Mouse (Mus musculus): ENCODE measurements around the gene Vmn1r198. TPM values are rescaled to one million over a fixed set of nuclear protein-coding genes. Genes with fewer than 3 reads are reported as not detected.

Vmn1r198 gene
- polyA plus RNA-seq (2017; shearing (Covaris generic)): not detected

DNA sequence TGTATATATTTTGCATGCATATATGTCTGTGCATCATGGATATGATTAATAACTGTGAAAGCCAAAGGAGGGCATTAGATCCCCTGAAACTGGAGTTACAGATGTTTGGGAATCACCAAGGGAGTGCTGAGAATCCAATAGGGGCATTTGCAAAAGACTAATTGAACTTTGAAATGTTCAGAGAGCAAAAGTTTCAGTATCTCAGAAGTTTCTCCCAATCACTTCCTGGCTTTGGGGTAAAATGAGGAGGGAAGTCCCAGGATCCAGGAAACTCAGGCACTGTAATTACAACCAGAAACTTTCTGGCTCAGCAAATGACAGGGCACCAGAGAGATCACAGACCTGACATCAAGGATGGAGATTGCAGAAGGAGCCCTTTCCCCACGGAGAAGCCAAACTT is at the start of gene Vmn1r198:
TSS of gene Vmn1r198 (plus strand) at position 301 of the 400 bp plus-strand sequence.

DNA sequence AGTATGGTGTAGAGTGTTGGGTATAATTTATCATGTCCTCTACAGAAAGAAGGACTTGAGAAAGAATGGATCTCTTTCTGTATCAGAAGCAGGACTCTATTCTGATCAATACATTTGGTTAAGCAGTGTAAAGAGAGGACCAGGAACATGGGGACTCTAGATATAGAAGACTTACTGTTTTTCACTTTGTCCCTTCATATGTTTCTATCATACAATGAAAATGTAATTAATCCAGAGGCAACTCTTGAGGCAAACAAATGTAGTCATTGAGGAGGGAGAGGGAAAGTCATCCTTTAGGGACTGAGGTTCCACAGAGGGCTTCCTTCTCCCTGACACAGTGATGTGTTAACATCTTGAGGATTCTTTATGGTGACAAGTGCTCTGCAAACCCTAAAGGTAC is 25.9 kb upstream of the Vmn1r198 start, which contains the start of gene Vmn1r197:
TSS of gene Vmn1r197 (plus strand) at position 301 of the 400 bp plus-strand sequence.

DNA sequence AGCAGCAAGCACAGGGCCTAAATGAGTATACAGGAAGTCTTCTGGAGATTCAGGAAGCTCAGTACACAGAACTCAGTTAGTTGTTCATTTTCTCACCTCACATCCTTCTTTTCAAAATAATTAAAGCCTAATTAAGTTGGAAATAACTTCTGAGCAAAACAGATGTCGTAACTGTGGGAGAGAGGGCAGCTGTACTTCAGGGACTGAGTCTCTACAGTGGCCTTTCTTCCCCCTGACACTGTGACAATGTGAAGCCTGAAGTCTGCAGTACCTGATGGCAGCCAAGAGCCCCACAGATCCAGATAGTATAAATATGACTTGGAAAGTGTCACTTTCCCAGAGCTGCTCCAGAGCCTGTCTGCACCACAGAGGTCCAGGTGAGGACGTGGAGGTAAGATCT is 29.4 kb downstream of the Vmn1r198 start, which contains the start of gene Vmn1r199:
TSS of gene Vmn1r199 (plus strand) at position 301 of the 400 bp plus-strand sequence.

DNA sequence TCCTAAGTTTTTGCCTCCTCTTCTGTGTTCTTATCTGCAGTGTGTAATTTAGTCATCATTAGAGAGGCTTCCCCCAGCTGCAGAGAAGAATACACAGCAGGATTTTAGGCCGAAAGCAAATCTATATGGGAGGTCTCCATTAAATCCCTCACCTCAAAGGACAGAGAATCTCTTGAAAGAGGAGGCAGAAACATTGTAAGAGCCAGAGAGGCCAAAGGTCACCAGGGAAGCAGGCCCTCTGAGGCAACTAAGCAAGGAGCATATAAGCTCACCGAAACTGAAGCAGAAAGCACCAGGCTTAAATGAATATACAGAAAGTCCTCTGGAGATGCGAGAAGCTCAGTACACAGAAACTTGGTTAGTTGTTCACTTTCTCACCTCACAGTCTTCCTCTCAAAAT is 39.9 kb downstream of the Vmn1r198 start, which contains the start of gene Vmn1r200:
TSS of gene Vmn1r200 (plus strand) at position 301 of the 400 bp plus-strand sequence.

Other genes with a start within 250 kb of the Vmn1r198 start
- not detected for gene Vmn1r189, start 244.5 kb upstream of the Vmn1r198 start, polyA plus RNA-seq (2017; shearing (Covaris generic))
- not detected for gene Vmn1r191, start 166.4 kb upstream of the Vmn1r198 start, polyA plus RNA-seq (2017; shearing (Covaris generic))
- gene Vmn1r192, start 159.2 kb upstream of the Vmn1r198 start, polyA plus RNA-seq (2017; shearing (Covaris generic)): not detected
- gene Vmn1r193, start 127.2 kb upstream of the Vmn1r198 start, polyA plus RNA-seq (2017; shearing (Covaris generic)): not detected
- not detected for gene Vmn1r194, start 106.1 kb upstream of the Vmn1r198 start, polyA plus RNA-seq (2017; shearing (Covaris generic))
- gene Vmn1r195, start 79.8 kb upstream of the Vmn1r198 start, polyA plus RNA-seq (2017; shearing (Covaris generic)): not detected
- gene Vmn1r196, start 60.4 kb upstream of the Vmn1r198 start, polyA plus RNA-seq (2017; shearing (Covaris generic)): not detected
- 0.06 TPM for gene Vmn1r197, start 25.8 kb upstream of the Vmn1r198 start, polyA plus RNA-seq (2017; shearing (Covaris generic))
- not detected for gene Vmn1r199, start 29.5 kb downstream of the Vmn1r198 start, polyA plus RNA-seq (2017; shearing (Covaris generic))
- 0.20 TPM for gene Vmn1r200, start 40.0 kb downstream of the Vmn1r198 start, polyA plus RNA-seq (2017; shearing (Covaris generic))
- not detected for gene Vmn1r201, start 121.6 kb downstream of the Vmn1r198 start, polyA plus RNA-seq (2017; shearing (Covaris generic))
- gene Vmn1r202, start 155.0 kb downstream of the Vmn1r198 start, polyA plus RNA-seq (2017; shearing (Covaris generic)): not detected
- gene Vmn1r203, start 167.8 kb downstream of the Vmn1r198 start, polyA plus RNA-seq (2017; shearing (Covaris generic)): 0.18 TPM
- gene Vmn1r204, start 202.8 kb downstream of the Vmn1r198 start, polyA plus RNA-seq (2017; shearing (Covaris generic)): not detected
- not detected for gene Vmn1r205, start 242.6 kb downstream of the Vmn1r198 start, polyA plus RNA-seq (2017; shearing (Covaris generic))

All from inflammation-experienced regulatory T-cells, adult 16 weeks (primary cell).